Mouse (Mus musculus) embryonic fibroblast, embryonic 13.5 days (primary cell): ENCODE measurements around the gene Smpd3. TPM values are rescaled to one million over a fixed set of nuclear protein-coding genes. Genes with fewer than 3 reads are reported as not detected.
"Not testable (repeated sequence)": the region's sequence is repeated elsewhere in the genome, so short reads cannot be mapped to it uniquely, and the experiment has no call there.

Source experiments
- H3K27ac ChIP-seq: 2 replicates; pipeline ENCODE4 v1.5.1; 2012; ENCODE audit warnings: low read length, control low read depth, inconsistent platforms; ENCODE audit not compliant: insufficient read depth
- H3K4me1 ChIP-seq: 2 replicates; pipeline ENCODE4 v1.6.1; 2011; ENCODE audit warnings: low read length; ENCODE audit not compliant: control insufficient read depth, insufficient read depth
- H3K4me3 ChIP-seq: 2 replicates; pipeline ENCODE4 v1.5.1; 2011; ENCODE audit warnings: mild to moderate bottlenecking, control low read depth, low read length; ENCODE audit not compliant: insufficient read depth
- CTCF ChIP-seq: IDR thresholded peaks from 2 replicates; pipeline ENCODE4 v1.5.1; 2011; ENCODE audit warnings: mild to moderate bottlenecking, control low read depth, low read length, moderate library complexity, borderline replicate concordance; ENCODE audit not compliant: insufficient read depth
- POLR2A ChIP-seq: IDR thresholded peaks from 2 replicates; pipeline ENCODE4 v1.6.1; 2011; ENCODE audit warnings: low read depth, mild to moderate bottlenecking, control low read depth, low read length, moderate library complexity
- polyA plus RNA-seq: library from polyadenylated mRNA; stranded (reverse); fragments of >200 nt; gene quantifications from 2 replicates; pipeline ENCODE4 v1.2.4, GENCODE M21; 2011; ENCODE audit warnings: low read depth; ENCODE audit not compliant: missing spikeins, insufficient read length

Smpd3 gene
- polyA plus RNA-seq, 1 experiment = 0.37 TPM

- Histone ChIP-seq H3K4me3 (no peak overlapping the region), H3K4me1 (no peaks in the 10 kb centered on the region), H3K27ac (no peak overlapping the region)
- TF ChIP-seq POLR2A = no peak
Observed at GRCm38 (mm10) chr8:106313120-106313737, 24.6 kb downstream of the Smpd3 start.

- Histone ChIP-seq H3K4me3 (no peak overlapping the region), H3K4me1 (no peaks in the 10 kb centered on the region; the same call in 1 of the 2 replicates), H3K27ac (no peak overlapping the region)
- TF ChIP-seq POLR2A = no peak
- TF ChIP-seq CTCF = no peak
Observed at GRCm38 (mm10) chr8:106311967-106312366, 25.8 kb downstream of the Smpd3 start.

GRCm38 (mm10) chr8:106310026-106310652 is 27.6 kb downstream of the Smpd3 start:
- Histone ChIP-seq H3K27ac (no peak overlapping the region), H3K4me3 (no peak overlapping the region), H3K4me1 (no peaks in the 10 kb centered on the region; the same call in 1 of the 2 replicates)
- TF ChIP-seq POLR2A (no peak), CTCF (no peak)

DNA sequence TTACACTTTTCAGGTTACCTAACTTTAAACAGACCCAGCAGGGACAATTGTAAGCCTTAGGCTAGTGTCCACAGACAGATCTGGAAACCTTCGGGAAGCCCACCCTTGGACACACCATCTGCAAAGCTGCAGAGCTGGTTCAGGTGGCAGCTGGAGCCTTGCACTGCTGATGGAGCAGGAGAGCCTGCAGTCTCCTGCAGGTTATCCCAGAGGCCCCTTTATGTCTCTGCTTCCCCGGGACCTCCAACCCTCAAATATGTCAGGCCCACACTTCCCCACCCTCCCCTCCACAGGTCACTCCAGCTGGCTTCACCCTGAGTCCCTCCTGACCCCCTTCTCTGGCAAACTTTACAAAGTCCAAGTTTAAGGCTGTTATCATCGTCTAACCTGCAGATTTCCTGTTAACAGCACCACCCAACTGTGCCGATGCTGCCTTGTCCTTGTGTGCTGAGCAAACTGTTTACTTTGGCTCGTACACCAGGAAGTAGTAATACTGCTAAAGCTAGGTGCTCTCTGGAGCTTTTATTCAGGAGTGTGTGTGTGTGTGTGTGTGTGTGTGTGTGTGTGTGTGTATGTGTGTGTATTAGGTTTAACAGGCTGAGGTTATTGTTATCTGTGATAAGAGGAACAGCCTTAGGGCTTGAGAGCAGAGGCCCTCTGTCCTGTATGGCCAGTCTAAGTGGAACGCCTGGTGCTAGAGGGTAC is 29.6 kb downstream of the Smpd3 start:
- H3K27ac ChIP-seq = not testable (repeated sequence)

GRCm38 (mm10) chr8:106307586-106307985 is 30.2 kb downstream of the Smpd3 start:
- Histone ChIP-seq H3K4me3 (no peak overlapping the region), H3K27ac (no peak overlapping the region), H3K4me1 (no peaks in the 10 kb centered on the region; the same call in 1 of the 2 replicates)
- no peak for TF ChIP-seq POLR2A
- TF ChIP-seq CTCF = no peak

More for the DNA sequence above, 29.6 kb downstream of the Smpd3 start:
- not testable (repeated sequence) for H3K4me1 ChIP-seq, H3K4me3 ChIP-seq

GRCm38 (mm10) chr8:106306711-106307248 is 31.0 kb downstream of the Smpd3 start:
- H3K27ac ChIP-seq, H3K4me1 ChIP-seq, H3K4me3 ChIP-seq: not testable (repeated sequence)

DNA sequence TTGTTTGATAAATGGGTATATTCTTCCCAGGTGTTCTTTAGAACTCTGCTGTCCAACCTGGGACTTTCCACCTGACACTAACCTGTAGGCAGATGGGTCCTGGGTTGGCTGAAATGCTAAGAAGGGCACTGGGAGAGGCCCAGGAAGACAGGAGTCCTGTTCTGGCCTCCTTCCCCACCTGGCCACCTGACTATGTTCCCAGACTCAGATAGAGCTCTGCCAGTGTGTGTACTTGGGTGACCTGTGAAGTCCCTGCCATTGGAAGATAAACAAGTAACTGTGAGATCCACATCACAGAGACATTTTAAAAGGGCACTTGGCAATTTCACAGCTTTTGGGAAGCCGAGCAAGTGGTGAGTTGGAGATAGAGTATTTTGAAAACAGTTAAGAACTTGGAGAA is 31.7 kb downstream of the Smpd3 start:
- H3K4me3 ChIP-seq = no peak overlapping the region
- TF ChIP-seq POLR2A (no peak), CTCF (no peak)
- H3K4me1 ChIP-seq = no peaks in the 10 kb centered on the region; the same call in 1 of the 2 replicates
- no peak overlapping the region for H3K27ac ChIP-seq

GRCm38 (mm10) chr8:106305301-106305700 is 32.5 kb downstream of the Smpd3 start:
- TF ChIP-seq CTCF (no peak), POLR2A (no peak)
- Histone ChIP-seq H3K4me1 (no peaks in the 10 kb centered on the region; the same call in 1 of the 2 replicates), H3K4me3 (no peak overlapping the region), H3K27ac (no peak overlapping the region)

DNA sequence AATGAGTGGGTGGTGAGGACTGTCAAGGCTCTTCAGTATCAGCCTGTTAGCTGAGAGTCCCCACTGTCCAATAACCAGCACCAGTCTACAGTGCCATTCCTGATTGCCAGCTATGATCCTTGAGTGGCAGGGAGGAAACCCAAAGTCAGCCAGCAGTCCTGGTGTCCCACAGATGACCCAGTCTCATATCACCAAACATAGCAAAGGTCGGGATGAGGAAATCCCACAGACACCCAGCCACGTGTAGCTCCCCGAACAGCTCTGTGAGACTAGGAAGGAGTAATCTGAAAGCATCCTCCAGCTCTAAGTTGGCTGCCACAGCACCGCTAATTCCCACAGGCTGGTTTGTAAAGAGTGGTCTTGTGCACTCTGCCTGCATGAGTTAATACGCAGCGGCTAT is 33.5 kb downstream of the Smpd3 start:
- Histone ChIP-seq H3K4me3 (no peak overlapping the region), H3K27ac (no peak overlapping the region), H3K4me1 (no peaks in the 10 kb centered on the region; the same call in 1 of the 2 replicates)
- no peak for TF ChIP-seq CTCF
- TF ChIP-seq POLR2A = no peak

DNA sequence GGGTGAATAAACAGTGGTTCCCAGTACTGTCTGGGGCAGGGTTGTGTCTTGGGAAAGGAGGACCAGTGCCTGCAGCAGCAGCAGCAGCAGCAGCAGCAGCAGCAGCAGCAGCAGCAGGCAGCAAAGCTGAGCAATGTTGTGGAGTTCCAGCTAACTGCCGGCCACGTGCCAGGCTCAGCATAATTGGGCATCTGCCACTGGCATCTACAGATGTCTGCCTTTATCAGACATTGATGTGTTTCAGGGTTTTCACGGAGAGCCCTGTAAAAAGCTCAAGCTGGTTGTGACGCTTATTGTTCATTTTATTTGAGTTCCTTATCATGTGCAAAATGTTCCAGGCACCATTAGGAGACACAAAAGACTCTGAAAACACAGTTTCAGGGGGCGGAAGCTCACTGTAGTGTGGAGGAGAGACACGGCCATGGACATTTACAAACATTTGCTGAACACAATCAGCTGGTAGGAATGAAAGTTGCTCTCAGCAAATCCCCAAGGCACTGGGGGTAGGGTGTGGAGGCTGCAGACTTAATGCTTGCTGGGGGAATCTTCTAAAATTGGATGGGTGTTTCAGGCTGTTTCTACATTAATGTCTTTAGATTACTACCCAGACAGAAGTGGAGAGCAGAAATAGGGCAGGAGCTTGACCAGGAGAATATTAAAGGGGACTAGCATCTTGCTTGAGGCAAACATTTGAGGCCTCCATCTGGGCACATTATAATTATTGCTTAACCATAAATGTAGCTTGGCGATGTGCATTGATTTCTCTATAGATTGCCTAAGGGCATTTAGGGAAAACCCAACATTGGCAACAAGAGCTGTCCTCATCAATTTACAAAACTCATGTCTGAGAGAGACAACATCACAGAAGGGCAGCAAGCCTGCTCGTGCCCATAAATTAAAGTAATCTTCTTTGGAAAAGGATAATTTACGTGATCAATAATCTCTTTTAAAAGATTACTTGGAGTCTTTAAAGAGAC is 36.8 kb downstream of the Smpd3 start:
- TF ChIP-seq CTCF = no peak
- no peak for TF ChIP-seq POLR2A
- Histone ChIP-seq H3K27ac (no peak overlapping the region), H3K4me3 (no peak overlapping the region), H3K4me1 (no peaks in the 10 kb centered on the region)
